Mouse (Mus musculus) spleen, adult 2 months (tissue): ENCODE measurements around the gene Bend5.

Experiments used
- CTCF ChIP-seq: fragments of 200-500 bp; IDR thresholded peaks from 2 replicates; pipeline ENCODE4 v1.5.1; 2011; ENCODE audit warnings: mild to moderate bottlenecking, inconsistent platforms; ENCODE audit not compliant: insufficient read depth, insufficient read length, insufficient replicate concordance; ENCODE audit errors: extremely low read depth
- POLR2A ChIP-seq: fragments of 200-500 bp; IDR thresholded peaks from 2 replicates; pipeline ENCODE4 v1.6.1; 2011; ENCODE audit warnings: low read depth, low read length, inconsistent platforms

- TF ChIP-seq CTCF (no peak), POLR2A (no peak)
These were observed 15.0 kb upstream of the Bend5 start for GRCm38 (mm10) chr4:111399784-111400183.
